Mouse (Mus musculus) gastrocnemius, adult 2 months (tissue): Measurements from ENCODE around the gene Mctp2. TPM values are rescaled to one million over a fixed set of nuclear protein-coding genes. Genes with fewer than 3 reads are reported as not detected.

Experiments
- DNase-seq: peaks from one replicate; pipeline ENCODE4 v3.0.0; 2022
- H3K27ac ChIP-seq: fragments of 200-600 bp; 2 replicates; pipeline ENCODE4 v1.8.1; 2022; ENCODE audit warnings: mild to moderate bottlenecking
- H3K4me3 ChIP-seq: fragments of 200-600 bp; 2 replicates; pipeline ENCODE4 v1.8.1; 2022; ENCODE audit warnings: mild to moderate bottlenecking, moderate library complexity
- CTCF ChIP-seq: fragments of 200-600 bp; IDR thresholded peaks from 2 replicates; pipeline ENCODE4 v1.8.1; 2022; ENCODE audit warnings: antibody characterized with exemption, mild to moderate bottlenecking, moderate library complexity
- intact Hi-C: fragments of 180-260 bp; cut with DNase I; formaldehyde crosslinking; loops from one replicate; pipeline ENCODE4 v1.15.1; 2025
- total RNA-seq, 2 experiments: library from RNA; stranded (reverse); gene quantifications; 2 replicates each; pipeline ENCODE4 v1.2.3; 2021

The Mctp2 gene
- total RNA-seq, 2 experiments from 2014 or later: 0.05 to 0.14 TPM

DNA sequence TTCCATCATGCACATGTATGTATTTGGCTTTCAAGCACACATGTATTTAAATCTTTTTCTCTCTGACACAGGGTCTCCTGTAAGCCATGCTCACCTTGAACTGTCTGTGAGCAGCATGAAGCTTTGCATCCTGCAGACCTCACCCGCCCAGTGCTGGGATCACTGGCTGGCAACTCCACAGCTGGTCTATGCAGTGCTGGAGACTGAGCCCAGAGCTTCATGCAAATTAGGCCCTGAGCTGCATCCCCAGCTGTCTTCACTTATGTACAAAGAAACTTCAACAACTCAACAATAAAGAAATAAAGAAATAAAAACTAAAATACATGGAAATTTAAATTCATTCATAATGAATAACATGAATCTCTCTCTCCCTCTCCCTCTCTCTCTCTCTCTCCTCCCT, 110.7 kb downstream of the Mctp2 start:
- H3K4me3 ChIP-seq: no peak overlapping the region
- DNase-seq: no peak
- intact Hi-C loops: no loop called here
- no peak for TF ChIP-seq CTCF
- no peak overlapping the region for H3K27ac ChIP-seq

DNA sequence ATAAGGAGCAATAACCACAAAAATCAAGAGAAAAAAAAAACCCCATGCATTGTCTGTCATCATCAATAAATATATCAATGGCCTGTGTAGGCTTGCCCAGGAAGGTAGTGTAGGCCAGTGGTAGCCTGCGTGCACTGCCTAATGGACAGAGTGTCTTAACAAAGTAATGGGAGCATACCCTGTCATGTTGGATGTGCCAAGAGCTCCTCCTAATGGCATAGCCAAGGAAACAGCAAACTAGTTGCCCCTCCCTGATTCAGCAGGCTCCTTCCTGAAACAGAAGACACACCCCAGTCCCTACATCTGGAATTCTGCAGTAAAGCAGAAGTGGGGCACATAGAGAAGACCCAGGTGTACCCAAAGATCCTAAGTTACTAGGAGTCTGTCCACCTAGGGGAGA, 113.1 kb downstream of the Mctp2 start:
- no peak overlapping the region for H3K27ac ChIP-seq
- DNase-seq: no peak
- intact Hi-C loops: no loop called here
- H3K4me3 ChIP-seq: no peak overlapping the region
- TF ChIP-seq CTCF: peak; percentile 45

DNA sequence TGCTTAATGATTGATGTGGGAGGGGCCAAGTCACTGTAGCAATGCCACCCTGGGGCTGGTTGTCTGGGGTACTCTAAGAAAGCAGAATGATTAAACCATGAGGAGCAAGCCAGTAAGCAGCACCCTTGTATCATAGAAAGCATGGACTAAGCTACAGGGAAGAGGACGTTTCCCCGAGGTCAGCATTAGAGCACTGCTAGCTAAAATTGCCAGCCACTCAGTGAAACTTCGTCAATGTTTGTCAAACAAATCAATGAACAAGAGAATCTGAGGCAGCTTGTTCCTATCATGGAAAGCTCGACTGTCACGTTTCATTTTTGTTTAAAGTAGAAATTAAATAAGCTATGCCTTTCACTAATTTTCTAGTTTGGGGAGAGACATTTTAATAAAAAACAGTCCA, 124.8 kb downstream of the Mctp2 start:
- Histone ChIP-seq H3K4me3 (no peak overlapping the region), H3K27ac (no peak overlapping the region)
- no peak for DNase-seq
- no peak for TF ChIP-seq CTCF
- intact Hi-C loops: no loop called here

DNA sequence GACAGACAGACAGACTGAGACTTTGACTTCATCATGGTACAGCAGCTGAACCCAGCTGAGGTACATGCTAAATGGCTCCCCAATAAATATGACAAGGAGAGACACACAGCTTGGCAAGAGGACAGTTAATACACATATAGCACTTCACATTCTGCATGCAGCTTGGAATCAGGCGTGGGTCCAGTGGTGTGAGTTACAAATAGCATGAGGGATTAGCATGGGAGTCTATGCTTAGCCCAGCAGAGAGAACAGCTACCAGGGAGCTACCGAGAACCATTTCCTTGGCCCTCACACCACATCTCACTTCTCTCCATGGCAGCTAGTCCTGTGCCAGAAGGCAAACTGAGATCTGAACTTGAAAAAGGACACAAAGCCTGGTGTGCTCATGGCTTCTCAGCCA, 137.1 kb downstream of the Mctp2 start:
- no peak for DNase-seq
- TF ChIP-seq CTCF: no peak
- intact Hi-C loops: no loop called here
- Histone ChIP-seq H3K4me3 (no peak overlapping the region), H3K27ac (no peak overlapping the region)

DNA sequence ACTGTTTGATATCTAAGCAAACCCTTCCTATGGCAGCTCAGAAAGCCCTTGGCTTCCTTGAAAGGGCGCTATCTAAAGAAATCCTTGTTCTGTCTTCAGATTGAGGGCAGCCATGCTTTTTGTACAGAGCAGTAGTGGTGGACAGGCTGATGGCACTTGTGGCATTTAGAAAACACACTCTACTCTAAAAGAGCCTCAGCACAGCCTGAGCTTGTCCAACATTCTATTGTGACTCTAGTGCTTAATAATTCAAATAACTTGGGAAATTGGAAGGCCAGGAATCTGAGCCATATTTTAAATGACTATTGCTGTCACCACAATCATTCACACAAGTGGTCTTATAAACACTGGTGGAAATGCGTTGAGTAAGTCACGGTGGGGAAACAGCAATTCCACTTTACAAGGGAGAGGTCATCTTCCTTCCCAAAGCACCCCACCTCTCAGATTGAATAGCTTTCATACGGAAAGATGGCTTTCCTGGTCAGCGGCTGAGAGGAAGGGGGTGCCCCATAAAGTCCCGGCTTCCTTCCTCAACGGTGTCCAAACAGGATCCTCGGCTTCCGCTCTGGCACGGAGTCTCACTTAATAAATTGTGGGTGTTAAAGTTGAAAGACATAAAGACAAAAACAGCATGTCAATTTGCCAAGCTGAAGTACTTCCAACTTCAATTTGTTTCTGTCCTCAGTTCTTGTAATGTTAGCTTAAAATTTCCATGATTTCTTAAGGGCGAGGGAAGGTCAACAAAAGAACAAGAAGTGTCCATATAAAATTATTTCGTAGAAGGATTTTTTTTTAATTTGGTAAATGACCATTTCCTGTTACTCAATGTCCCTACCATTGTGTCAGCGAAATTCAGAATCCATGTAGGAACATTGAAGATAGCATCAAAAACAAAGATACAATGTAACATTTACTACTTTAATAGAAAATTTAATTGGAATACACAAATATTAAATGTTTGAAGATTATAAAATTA, 140.4 kb downstream of the Mctp2 start:
- intact Hi-C loops: no loop called here
- no peak for TF ChIP-seq CTCF
- Histone ChIP-seq H3K27ac (peak overlapping the region; percentile 79), H3K4me3 (no peak overlapping the region)
- DNase-seq: peak; percentile 59

DNA sequence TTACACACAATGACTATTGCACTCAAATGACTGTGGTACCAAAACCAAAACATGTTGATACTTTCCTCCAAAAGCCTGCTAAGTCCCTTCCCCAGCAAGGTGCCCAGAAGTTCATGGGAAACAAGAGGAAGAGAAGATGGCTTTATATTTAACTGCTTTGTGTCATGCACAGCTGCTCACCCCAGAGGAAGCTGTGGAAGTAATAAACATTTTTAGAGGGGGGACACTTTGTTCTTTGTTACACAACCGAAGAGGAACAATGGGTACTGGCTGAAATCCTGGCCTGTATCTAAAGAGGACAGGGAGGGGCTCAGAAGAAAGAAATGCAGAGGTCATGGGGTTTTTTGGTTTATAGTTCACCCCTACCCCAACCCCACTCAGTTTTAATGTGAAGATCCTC, 144.2 kb downstream of the Mctp2 start:
- Histone ChIP-seq H3K4me3 (no peak overlapping the region), H3K27ac (peak overlapping the region; percentile 74)
- TF ChIP-seq CTCF: no peak
- intact Hi-C loops: no loop called here
- no peak for DNase-seq

DNA sequence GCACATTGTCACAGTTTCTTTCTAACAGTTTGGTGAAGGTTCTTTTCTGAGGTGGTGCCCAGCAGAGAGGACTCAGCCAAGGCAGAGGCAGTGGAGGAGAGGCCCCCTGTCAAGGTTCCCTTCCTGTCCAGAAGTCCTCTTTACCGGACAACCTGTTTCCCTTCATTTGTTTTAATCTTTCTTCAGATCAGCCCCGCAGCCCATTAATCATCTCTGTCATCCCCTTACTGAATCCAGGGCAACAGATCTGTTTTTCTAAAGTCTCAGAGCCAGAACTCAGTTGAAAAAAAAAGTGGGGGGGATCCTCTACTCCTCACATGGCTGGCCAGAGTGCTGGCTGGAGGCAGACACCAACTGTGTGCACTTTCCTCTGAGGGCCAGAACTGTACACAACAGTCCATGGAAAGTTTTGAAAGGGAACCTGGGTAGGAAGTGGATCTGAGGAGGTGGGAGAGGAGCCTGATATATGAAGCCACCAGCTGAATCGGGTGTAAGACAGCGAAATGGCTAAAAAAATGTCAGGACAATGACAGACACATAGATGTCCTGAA, 146.8 kb downstream of the Mctp2 start:
- intact Hi-C loops: no loop called here
- TF ChIP-seq CTCF: no peak
- no peak for DNase-seq
- H3K4me3 ChIP-seq: no peak overlapping the region
- no peak overlapping the region for H3K27ac ChIP-seq

DNA sequence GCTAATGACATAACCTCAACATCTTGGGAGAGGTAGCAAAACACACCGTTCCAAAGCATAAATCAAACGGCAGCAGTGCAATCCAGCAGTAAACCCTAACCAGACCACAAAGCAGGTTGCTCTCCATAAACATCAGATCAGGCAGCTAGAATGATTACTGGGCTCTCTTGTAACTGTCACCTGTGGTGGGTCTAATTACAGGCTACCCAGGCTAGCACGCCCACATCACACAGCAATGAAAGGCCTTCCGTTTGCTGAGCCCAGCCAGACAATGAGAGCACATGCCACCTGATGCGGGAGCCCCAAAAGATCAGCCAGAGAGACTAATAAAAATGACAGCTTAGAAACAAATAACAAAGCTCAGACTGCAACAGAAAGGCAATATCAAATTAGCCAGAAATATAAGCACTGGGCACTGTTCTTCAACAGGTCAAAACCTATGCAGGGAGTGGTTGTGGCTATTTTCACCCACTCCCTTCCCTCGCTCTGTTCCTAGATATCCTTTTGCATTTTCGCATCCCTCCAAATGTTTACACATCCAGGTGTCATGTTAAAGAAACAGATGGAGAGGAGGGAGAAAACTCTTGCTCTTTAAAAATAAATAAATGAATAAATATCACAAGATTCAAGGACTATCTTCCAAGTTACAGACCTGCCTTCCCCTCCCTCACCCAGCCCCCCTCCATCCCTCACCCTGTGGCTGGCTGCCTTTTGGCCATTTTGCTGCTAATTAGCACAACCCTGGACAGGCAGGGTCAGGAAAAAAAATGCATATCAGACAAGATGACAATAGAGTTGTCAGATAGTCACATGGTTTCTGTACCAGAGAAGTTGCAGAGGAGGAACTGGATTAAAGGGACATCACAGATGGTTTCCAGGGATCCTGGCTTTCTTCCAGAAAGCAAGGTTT, 155.4 kb downstream of the Mctp2 start:
- H3K4me3 ChIP-seq: no peak overlapping the region
- no peak for TF ChIP-seq CTCF
- no peak for DNase-seq
- no peak overlapping the region for H3K27ac ChIP-seq
- intact Hi-C loops: no loop called here

DNA sequence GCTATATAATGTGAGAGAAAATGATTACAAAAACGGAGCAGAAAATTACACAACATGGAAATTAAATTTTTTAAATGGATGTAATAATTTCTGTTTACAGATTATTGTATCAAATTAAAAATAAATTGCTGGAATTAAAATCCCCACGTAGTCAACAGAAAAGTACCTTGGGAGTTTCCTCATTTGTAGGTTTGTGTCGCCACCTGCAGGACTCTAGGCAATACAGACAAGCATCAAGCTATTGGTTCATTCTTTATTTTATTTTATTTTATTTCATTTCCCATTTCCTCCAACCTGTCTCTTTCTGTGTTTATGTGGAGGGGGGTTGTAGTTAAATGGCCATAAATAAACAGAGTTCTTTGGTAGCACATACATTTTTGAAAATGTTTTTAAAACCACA, 157.3 kb downstream of the Mctp2 start:
- TF ChIP-seq CTCF: peak; percentile 65
- no peak for DNase-seq
- Histone ChIP-seq H3K27ac (no peak overlapping the region), H3K4me3 (no peak overlapping the region)
- intact Hi-C loops: no loop called here

DNA sequence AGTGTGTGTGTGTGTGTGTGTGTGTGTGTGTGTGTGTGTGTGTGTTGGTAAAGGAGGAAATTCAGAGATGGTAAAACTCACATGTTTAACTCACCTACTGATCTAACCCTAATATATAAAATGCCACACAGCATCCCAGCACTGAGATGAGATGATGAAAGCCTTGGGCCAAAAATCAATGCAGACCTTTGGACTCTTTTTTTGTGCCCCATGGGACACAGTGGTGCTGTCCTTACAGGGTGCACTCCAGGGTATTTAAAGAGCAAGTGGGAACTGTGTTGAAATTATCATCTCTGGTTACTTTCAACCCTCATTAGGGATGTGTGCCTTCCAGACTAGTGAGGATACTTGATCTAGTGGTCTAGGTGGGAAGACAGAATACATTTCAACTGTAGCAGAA, 159.6 kb downstream of the Mctp2 start:
- DNase-seq: no peak

DNA sequence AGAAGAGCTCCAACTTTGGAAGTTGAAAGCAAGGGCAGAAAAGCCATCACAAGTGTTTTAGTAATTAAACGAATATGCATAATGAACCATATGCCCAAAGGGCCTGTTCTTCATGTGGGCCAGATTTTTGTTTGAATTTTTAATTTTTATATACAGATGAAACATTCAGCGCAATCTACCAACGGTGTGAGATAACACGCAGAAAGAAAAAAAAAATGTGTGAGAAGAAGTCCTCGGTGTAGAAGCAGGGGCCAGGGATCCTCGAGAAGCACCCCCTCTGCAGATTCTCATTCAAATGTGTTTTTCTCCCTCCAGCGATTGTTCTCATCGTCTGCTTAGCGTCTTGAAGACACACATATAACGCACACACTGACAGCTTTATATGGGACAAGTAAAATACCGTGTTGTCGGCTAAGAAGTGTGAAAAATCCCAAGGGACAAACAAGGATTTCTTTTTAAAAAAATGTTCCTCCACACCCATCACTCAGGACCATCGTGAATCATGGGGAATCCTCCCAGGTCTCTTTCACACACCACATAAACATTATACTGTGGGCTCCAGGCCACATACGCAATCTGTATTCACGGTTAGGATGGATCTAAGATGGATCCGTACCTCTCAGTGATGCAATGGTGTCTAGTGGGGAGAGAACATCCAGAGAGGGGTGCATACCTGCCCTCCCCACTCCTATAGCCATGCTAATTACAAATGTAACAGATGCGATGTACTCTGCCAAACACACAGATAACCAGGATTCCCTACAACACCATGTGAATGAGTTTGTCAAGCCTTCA, 160.5 kb downstream of the Mctp2 start:
- Histone ChIP-seq H3K27ac (no peak overlapping the region), H3K4me3 (no peak overlapping the region)
- no peak for DNase-seq
- intact Hi-C loops: no loop called here
- no peak for TF ChIP-seq CTCF

More for the DNA sequence above, 159.6 kb downstream of the Mctp2 start:
- H3K4me3 ChIP-seq: no peak overlapping the region
- no peak overlapping the region for H3K27ac ChIP-seq
- no peak for TF ChIP-seq CTCF
- intact Hi-C loops: no loop called here

DNA sequence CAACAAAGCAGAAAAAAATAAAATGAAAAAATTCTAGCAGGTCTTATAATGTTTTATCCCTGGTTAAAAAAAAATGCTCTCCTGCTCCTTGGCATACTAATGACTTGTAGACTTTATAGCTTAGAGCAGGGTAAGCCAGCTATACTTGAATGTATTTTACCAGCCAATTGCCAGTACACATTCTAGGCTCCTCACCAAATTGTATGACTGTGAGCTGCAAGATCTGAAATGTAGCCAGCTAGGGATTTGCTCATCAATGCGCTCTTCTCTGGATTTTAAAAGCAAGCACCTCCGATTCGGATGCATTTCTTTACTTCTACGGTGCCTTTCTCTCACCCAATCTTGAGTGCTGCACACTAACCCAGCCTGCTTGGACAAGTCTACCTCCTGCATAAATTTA, 167.7 kb downstream of the Mctp2 start:
- Histone ChIP-seq H3K4me3 (no peak overlapping the region), H3K27ac (no peak overlapping the region)
- intact Hi-C loops: no loop called here
- no peak for DNase-seq
- no peak for TF ChIP-seq CTCF
